Mouse (Mus musculus): ENCODE measurements around the gene Ctf2. TPM values are rescaled to one million over a fixed set of nuclear protein-coding genes. Genes with fewer than 3 reads are reported as not detected.

The Ctf2 gene
- polyA plus RNA-seq, 1 experiment: not detected

DNA sequence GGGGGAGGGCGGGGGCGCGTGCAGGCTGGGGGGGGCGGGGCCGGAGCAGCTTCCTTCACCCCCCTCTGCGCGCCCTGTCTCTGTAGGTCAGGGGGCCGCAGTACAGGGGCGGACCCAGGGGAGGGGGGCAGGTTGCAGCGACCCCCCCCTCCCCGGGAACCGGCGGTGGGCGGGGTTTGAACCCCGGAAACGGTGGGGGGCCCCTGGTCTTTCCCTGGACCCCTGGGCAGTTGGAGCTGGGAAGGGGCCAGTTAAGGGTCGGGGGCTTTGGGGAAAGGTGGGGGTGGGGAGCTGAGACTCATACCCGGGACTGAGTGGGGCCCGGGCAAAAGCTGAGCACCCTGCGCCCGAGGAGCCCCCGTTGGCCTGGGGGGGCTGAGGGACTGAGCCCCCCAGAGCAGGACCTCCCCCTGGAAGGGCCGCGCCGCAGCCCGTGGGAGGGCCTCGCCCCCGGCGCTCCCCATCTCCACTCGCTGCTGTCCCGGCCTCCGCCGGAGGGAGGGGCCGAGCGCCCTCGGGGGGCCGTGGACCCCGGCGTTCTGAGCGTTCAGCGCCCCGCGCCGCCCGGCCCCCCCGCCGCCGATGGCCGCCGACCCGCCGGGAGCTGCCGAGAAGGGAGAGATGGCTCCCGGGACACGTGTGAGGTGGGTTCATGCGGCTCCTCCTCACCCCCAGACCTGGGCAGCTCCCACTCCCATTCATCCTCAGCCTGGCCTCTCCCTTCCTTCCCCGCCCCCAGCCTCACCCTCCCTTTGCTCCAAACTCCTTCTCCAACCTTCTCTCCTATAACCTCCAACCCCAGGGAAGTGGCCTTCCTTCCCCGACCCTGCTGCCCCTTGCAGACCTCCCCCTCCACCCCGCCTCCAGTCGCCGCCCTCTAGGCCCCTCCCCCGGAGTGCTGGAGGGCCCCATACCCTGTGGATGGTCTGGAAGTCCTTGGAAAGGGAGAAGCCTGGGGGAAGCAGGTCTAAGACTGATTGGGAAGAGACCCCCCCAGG lies 14.8 kb upstream of the Ctf2 start:
- peak overlapping the region; percentile 91 for H3K4me3 ChIP-seq (ENCODE audit: low read depth, low read length)
- no peaks in the 10 kb centered on the region for H3K27me3 ChIP-seq (ENCODE audit: control insufficient read depth, insufficient read depth, low read length, poor library complexity, severe bottlenecking)
- peaks cover 16% of the 10 kb centered on the region; the same call in 1 of the 2 replicates for H3K36me3 ChIP-seq (ENCODE audit: control insufficient read depth, insufficient read depth, low read length, poor library complexity, severe bottlenecking)
- H3K9me3 ChIP-seq (replicated peaks; ENCODE audit: control insufficient read depth, insufficient read depth, low read length, poor library complexity, severe bottlenecking): no peaks in the 10 kb centered on the region
- H3K27ac ChIP-seq (ENCODE audit: insufficient read depth, low read length): peak overlapping the region; percentile 81
- H3K9ac ChIP-seq (ENCODE audit: low read depth, poor library complexity, severe bottlenecking): peak overlapping the region; percentile 97
- TF ChIP-seq POLR2A (IDR thresholded peaks at IDR 0.05; ENCODE audit: insufficient read depth, low read length) (peak; percentile 30), EP300 (IDR thresholded peaks at IDR 0.05; ENCODE audit: insufficient read depth, low read depth, low read length) (no peak)
- H3K4me1 ChIP-seq (ENCODE audit: control insufficient read depth, insufficient read depth, low read length): peaks cover 2% of the 10 kb centered on the region

DNA sequence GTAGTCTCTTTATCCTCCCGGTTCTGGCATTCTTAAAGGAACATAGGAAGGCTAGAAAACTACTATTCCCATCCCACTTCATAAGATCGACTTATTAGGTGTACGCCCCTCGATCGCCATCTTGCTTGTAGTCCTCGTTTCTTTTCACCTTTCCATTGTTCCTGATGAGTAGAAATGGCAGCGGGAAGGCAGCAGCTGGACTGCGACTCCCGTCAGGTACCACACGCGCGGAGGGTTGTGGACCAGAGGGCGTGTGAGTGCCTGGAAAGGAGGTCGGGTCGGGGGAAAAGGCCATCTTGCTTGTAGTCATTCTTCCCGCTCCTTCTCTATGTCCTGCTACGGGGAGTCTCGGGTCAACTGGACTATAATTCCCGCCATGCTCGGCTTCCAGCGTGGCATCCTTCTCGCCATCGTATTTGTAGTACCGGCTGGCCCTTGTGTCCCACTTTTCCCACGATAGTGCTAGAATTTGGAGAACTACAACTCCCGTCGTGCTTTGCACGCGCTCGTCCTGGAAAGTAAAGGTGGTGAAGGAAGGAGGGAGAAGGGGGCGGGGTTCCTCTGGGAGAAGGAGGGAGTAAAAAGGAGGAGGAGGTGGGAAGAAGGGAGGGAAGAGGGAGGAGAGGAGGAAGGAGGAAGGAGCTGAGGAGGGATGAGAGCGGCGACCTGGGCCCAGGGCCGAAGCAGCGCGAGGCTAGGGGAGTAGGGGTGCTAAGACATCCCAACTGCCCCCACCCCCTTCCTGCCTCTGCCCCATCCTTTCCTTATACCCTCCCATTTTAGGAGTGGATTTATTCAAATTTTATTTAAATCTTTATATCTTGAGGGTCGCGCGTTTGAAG lies 13.9 kb upstream of the Ctf2 start:
- TF ChIP-seq POLR2A (IDR thresholded peaks at IDR 0.05; ENCODE audit: insufficient read depth, low read length): peak; percentile 27
- TF ChIP-seq EP300 (IDR thresholded peaks at IDR 0.05; ENCODE audit: insufficient read depth, low read depth, low read length): no peak
- no peak for TF ChIP-seq CTCF (IDR thresholded peaks at IDR 0.05; ENCODE audit: low read depth, low read length)
- H3K9me3 ChIP-seq (replicated peaks; ENCODE audit: control insufficient read depth, insufficient read depth, low read length, poor library complexity, severe bottlenecking): no peaks in the 10 kb centered on the region
- H3K4me1 ChIP-seq (ENCODE audit: control insufficient read depth, insufficient read depth, low read length): no peaks in the 10 kb centered on the region
- 0 out of 2 replicates have a peak, but pooled peaks cover 10% of the 10 kb centered on the region for H3K36me3 ChIP-seq (ENCODE audit: control insufficient read depth, insufficient read depth, low read length, poor library complexity, severe bottlenecking)
- H3K9ac ChIP-seq (ENCODE audit: low read depth, poor library complexity, severe bottlenecking): peak overlapping the region; percentile 97
- no peaks in the 10 kb centered on the region for H3K27me3 ChIP-seq (ENCODE audit: control insufficient read depth, insufficient read depth, low read length, poor library complexity, severe bottlenecking)
- H3K27ac ChIP-seq (ENCODE audit: insufficient read depth, low read length): peak overlapping the region; percentile 13
- H3K4me3 ChIP-seq (ENCODE audit: low read depth, low read length): peak overlapping the region; percentile 86

DNA sequence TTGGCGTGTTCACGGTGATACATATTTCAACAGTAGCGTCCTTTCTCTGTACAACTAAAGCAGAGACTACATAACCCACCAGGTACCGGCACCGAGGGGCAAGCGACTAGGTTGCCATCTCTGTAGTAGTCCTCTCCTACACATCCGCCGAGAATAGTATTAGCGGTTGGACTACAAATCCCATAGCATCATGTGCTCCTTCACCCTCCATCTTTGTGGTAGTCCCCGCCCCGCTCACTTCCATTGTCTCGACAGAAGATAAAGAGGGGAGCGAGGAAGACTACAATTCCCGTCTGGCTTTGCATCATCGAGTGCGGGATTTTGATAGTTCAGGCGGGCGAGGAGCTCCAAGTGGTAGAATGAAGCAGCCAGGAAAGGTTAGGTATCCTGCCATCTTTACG lies 13.3 kb upstream of the Ctf2 start:
- Histone ChIP-seq H3K27me3 (ENCODE audit: control insufficient read depth, insufficient read depth, low read length, poor library complexity, severe bottlenecking) (no peaks in the 10 kb centered on the region), H3K27ac (ENCODE audit: insufficient read depth, low read length) (peak overlapping the region; percentile 51), H3K9ac (ENCODE audit: low read depth, poor library complexity, severe bottlenecking) (peak overlapping the region; percentile 97), H3K4me3 (ENCODE audit: low read depth, low read length) (peak overlapping the region; percentile 86), H3K9me3 (replicated peaks; ENCODE audit: control insufficient read depth, insufficient read depth, low read length, poor library complexity, severe bottlenecking) (no peaks in the 10 kb centered on the region), H3K36me3 (ENCODE audit: control insufficient read depth, insufficient read depth, low read length, poor library complexity, severe bottlenecking) (0 out of 2 replicates have a peak, but pooled peaks cover 7% of the 10 kb centered on the region), H3K4me1 (ENCODE audit: control insufficient read depth, insufficient read depth, low read length) (no peaks in the 10 kb centered on the region)
- TF ChIP-seq CTCF (IDR thresholded peaks at IDR 0.05; ENCODE audit: low read depth, low read length) (no peak), POLR2A (IDR thresholded peaks at IDR 0.05; ENCODE audit: insufficient read depth, low read length) (peak; percentile 40)

DNA sequence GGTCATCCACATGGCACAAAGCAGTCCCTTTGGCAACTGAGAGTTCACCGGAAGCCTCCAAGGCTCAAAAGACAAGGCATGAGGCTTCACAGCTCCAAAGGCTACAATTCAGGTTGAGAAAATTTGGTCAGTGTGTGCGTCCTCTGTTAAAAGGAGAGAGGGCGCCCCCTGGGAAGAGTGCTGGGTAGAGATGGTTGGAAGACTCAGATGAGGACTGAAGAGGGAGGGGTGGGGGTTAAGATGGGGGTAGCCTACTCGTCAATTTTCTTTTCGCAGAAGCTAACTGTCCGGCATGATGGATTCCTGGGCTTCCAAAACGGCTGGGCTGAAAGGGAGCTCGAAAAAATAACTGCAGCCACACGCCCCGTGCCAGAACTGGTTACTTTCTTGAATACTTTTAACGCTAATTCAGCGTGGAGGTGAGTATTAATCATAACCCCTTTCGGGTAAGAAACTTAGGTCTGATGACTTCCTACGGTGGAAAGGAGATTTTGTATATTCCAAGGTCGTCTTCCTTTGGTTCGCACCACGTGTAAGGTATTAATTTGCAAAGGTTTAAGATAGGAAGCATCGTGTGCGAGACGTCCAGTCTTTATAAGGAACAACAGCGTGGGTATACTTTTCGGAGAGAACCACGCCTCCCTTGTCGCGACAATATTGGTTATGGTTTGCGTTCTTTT lies 12.5 kb upstream of the Ctf2 start, which contains the start of gene Fbxl19:
Fbxl19 (plus strand) TSS at position 178 of the 680 bp plus-strand sequence.
- Histone ChIP-seq H3K27ac (ENCODE audit: insufficient read depth, low read length) (peak within 1 kb of the TSS; percentile 57), H3K4me1 (ENCODE audit: control insufficient read depth, insufficient read depth, low read length) (no peaks in the 10 kb centered on the region), H3K9ac (ENCODE audit: low read depth, poor library complexity, severe bottlenecking) (peak within 1 kb of the TSS; percentile 97), H3K36me3 (ENCODE audit: control insufficient read depth, insufficient read depth, low read length, poor library complexity, severe bottlenecking) (0 out of 2 replicates have a peak, but pooled peaks cover 4% of the 10 kb centered on the region), H3K9me3 (replicated peaks; ENCODE audit: control insufficient read depth, insufficient read depth, low read length, poor library complexity, severe bottlenecking) (no peaks in the 10 kb centered on the region), H3K27me3 (ENCODE audit: control insufficient read depth, insufficient read depth, low read length, poor library complexity, severe bottlenecking) (no peaks in the 10 kb centered on the region), H3K4me3 (ENCODE audit: low read depth, low read length) (peak within 1 kb of the TSS; percentile 86)
- peak; percentile 50 for TF ChIP-seq CTCF (IDR thresholded peaks at IDR 0.05; ENCODE audit: low read depth, low read length)
- no peak for TF ChIP-seq EP300 (IDR thresholded peaks at IDR 0.05; ENCODE audit: insufficient read depth, low read depth, low read length)

DNA sequence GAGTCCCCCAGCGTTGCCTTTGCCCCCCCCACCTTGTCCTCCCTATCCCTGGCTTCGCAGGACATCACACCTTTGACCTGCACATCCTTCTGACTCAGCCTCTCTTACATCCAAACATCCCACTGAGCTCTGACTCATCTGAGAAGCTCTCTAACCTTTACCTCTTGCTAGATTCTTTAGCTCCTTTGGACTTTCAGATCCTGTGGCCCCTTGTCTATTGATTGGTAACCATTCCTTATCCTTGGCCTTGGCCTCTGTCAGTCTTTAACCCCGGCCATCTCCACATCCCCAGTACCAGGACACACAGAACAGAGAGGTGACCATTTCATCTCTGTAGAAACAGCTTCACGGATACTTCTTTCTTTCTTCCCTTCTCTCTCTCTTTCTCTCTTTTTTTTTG lies 1.8 kb downstream of the Ctf2 start:
- Histone ChIP-seq H3K27me3 (ENCODE audit: control insufficient read depth, insufficient read depth, low read length, poor library complexity, severe bottlenecking) (no peaks in the 10 kb centered on the region), H3K27ac (ENCODE audit: insufficient read depth, low read length) (no peak overlapping the region), H3K4me3 (ENCODE audit: low read depth, low read length) (no peak overlapping the region), H3K9me3 (replicated peaks; ENCODE audit: control insufficient read depth, insufficient read depth, low read length, poor library complexity, severe bottlenecking) (no peaks in the 10 kb centered on the region), H3K9ac (ENCODE audit: low read depth, poor library complexity, severe bottlenecking) (no peak overlapping the region), H3K36me3 (ENCODE audit: control insufficient read depth, insufficient read depth, low read length, poor library complexity, severe bottlenecking) (no peaks in the 10 kb centered on the region), H3K4me1 (ENCODE audit: control insufficient read depth, insufficient read depth, low read length) (no peaks in the 10 kb centered on the region)
- TF ChIP-seq POLR2A (IDR thresholded peaks at IDR 0.05; ENCODE audit: insufficient read depth, low read length) (no peak), CTCF (IDR thresholded peaks at IDR 0.05; ENCODE audit: low read depth, low read length) (no peak), EP300 (IDR thresholded peaks at IDR 0.05; ENCODE audit: insufficient read depth, low read depth, low read length) (no peak)

Measured in ES-Bruce4 (cell line).